Mouse (Mus musculus) Muller cell, postnatal 12 days (primary cell): ENCODE data around the gene Nol11.
"Not testable (repeated sequence)": the region's sequence is repeated elsewhere in the genome, so short reads cannot be mapped to it uniquely, and the experiment has no call there.

Experiments
- DNase-seq: peaks from one replicate; pipeline ENCODE4 v3.0.0-alpha.2; 2015; ENCODE audit errors: inconsistent ontology term

Gene Nol11

DNA sequence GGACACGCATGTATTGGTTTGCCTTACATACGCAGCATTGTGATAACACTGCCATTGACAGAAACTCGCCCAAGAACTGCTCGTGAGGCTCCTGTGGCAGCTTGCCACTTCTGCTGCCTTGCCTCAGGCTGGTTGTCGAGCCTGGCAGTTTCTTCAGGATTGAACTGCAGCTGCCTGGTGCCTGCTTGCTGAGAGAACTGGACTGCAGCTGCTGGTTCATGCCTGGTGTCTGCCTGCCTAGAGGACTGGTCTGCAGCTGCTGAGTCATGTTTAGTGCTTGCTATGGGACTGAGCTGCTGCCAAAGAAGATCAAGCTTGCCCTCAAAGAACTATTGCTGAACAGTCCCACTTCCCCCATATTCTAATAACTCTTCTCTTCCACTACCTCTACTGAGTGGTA, 33.9 kb downstream of the Nol11 start:
- DNase-seq, result no peak

- DNase-seq, result no peak
Observed at GRCm38 (mm10) chr11:107154431-107154830, 34.8 kb downstream of the Nol11 start.

DNA sequence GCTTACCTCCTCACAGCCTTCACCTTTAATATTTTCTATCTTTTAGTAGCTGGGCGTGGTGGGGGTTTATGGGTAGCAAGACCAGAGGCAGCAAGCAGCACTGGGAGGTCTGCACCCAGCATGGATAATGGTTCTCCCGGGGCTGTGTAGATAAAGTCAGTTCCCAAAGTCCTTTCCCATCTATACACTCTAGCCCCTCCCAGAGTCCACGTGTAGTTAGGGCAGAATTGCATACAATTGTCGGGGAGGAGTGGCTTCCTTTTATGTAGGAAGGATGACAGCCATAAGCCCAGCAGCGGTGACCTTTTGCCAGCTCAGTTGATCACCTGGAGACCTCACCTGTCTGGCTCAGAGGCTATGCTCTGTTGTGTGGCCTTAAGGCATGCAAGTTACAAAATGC, 35.5 kb downstream of the Nol11 start:
- DNase-seq, result no peak

DNA sequence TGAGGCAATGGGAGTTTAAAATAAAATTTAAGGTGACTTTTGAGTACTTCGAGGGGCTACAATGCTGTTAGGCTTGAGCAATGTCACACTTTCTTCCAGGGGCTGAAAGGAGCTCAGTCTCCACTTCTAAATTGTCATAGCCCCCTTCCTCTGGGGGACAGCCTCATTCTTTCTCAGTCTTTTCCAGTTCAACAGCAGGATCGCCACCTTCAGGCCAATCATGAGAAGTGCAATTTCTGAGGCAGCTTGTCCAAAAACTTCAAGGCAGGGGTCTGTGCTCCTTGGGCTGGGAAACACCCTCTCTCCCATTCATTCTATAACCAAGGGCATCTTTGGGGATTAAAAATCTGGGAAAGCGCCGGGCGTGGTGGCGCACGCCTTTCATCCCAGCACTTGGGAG, 37.4 kb downstream of the Nol11 start:
- no peak for DNase-seq

DNA sequence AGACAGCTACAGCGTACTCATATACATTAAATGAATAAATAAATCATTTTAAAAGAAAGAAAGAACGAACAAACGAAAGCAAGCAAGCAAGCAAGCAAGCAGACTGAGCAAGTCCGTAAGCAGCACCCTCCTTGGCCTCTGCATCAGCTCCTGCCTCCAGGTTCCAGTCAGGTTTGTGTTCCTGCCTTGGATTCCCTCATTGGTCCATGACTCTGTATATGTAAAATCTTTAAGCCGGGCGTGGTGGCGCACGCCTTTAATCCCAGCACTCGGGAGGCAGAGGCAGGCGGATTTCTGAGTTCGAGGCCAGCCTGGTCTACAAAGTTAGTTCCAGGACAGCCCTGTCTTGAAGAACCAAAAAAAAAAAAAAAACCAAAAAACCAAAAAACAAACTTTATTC, 45.2 kb downstream of the Nol11 start:
- not testable (repeated sequence) for DNase-seq

DNA sequence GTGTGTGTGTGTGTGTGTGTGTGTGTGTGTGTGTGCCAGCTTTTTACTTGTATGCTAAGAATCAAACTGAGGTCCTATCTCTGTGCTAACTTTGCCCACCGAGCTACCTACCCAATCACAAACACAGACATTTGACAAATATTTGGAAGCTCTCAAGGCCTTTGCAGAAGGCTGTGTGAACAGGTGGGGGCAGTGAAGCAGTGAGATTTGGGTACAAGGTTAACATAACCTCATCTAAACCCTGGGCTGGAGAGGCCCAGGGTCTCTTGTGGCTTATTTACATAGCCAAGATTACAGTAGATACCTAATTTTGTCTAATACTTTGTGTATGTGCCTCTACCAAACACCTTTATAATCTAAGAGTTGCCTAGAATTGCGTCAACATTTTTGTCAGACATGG, 46.8 kb downstream of the Nol11 start:
- DNase-seq, result no peak

DNA sequence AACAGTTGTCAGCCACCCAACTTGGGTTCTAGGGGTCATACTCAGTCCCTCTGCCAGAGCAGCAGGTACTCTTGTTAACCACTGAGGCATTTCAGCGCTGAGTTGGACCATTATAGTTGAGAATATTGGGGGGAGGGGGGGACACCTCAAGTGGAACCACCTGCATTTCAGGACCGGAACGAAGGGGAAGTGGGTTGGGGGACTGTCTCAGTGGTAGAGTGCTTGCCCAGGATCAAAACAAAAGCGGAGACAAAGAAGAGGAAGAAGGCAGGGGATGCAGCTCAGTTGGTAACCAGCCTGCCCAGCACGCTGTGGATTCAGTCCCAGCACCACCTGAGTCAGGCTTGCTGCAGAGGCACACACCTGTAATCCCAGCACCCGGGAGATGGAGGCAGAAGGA, 48.4 kb downstream of the Nol11 start:
- no peak for DNase-seq

- DNase-seq, result no peak
Observed at GRCm38 (mm10) chr11:107138633-107139032, 50.5 kb downstream of the Nol11 start.

DNA sequence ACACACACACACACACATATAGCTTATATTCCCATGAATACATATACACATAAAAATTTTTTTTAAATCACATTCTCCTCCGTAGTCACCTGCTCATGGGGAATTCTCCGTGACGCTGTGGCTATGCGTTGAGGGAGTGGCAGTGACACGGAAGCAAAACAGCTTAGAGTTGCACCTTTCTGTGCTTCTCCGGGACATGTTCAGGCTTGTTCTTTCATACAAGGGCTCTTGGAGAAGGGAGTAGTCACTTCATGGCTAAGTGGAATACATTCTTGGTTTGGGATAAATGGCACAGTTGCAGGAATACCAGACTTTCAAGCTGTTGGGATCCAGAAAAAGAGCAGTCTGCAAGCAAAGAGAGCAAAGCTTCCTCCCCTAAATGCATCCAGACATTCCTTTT, 51.6 kb downstream of the Nol11 start:
- DNase-seq, result no peak

DNA sequence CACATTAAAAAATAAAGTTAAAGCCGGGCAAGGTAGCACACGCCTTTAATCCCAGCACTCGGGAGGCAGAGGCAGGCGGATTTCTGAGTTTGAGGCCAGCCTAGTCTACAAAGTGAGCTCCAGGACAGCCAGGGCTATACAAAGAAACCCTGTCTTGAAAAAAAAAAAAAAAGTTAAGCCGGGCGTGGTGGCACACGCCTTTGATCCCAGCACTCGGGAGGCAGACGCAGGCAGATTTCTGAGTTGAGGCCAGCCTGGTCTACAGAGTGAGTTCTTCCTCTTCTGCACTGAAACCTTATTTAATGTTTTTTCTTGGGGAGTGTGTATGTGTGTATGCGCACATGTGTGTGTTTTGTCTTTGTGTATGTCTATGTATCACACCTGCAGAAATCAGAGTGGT, 52.7 kb downstream of the Nol11 start:
- not testable (repeated sequence) for DNase-seq

- no peak for DNase-seq
Observed at GRCm38 (mm10) chr11:107135741-107136140, 53.4 kb downstream of the Nol11 start.

DNA sequence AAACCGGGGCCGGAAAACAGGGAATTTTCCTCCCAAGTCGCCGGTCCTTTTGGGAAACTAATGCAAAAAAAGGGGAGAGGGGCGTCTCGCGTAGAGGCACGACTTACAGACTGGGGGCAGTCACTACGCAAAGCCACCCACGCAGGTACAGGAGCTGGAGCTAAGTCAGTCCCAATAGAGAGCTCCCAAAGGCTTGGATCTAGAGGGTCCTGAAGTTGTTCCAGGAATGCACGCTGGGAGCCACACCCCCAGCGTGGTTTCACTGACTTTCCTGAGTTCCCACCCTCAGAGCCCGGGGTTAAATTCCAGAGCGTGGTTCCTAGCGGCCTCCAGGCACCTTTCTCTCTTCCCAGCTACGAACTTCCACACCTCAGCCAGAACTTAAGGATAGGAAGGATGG, 56.8 kb downstream of the Nol11 start:
- DNase-seq, result peak; percentile 50

DNA sequence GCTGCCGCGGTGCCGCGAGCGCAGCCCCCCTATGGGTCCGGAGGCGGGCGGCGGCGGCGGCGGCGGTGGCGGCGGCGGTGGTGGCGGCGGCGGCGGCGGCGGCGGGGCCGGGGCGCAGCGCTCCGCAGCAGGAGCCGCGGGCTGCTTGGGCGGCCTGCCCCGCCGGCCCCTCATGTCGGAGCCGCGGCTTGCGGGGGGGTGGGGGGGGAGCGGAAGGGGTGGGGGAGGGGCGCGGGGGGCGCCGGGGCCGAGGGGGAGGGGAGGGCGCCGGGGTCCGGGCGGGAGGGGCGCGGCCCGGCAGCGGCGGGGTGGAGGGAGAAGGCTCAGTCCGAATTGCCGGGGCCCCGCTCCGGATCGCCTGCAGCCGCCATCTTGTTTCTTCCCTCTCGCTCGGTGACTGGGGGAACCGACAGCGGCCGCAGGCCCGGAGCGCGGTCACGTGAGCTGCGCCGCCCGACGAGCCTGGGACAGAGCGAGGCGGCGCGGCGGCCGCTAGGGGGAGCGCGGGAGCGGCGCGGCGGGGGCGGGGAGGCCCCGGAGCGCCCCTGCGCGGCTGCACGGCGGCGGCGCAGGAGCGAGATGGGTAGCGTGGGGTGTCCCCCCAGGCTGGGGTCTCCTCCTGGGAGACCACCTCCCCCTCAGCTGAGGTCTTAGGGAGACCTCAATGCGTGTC, 57.3 kb downstream of the Nol11 start, which contains the start of gene Bptf:
Gene Bptf, minus strand, starts transcription at position 379 of the 673 bp plus-strand sequence.
- peak; percentile 92 for DNase-seq

GRCm38 (mm10) chr11:107130879-107131748, 58.1 kb downstream of the Nol11 start:
- peak; percentile 72 for DNase-seq

- no peak for DNase-seq
Observed at GRCm38 (mm10) chr11:107130221-107130788, 58.9 kb downstream of the Nol11 start.

- DNase-seq, result no peak
Observed at GRCm38 (mm10) chr11:107129641-107130040, 59.5 kb downstream of the Nol11 start.

DNA sequence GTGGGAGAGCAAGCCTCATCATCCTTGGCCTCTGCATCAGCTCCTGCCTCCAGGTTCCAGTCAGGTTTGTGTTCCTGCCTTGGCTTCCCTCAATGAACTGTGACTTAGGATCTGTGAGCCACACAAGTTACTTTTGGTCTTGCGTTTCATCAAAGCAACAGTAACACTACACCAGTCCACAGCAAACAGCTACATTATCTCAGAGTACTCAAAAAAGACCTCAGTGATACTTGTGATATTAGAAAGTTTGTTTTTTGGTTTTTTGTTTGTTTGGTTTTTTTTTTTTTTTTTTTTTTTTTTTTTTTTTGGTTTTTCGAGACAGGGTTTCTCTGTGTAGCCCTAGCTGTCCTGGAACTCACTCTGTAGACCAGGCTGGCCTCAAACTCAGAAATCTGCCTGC, 62.5 kb downstream of the Nol11 start:
- DNase-seq, result not testable (repeated sequence)

GRCm38 (mm10) chr11:107125011-107125410, 64.2 kb downstream of the Nol11 start:
- DNase-seq, result no peak

- DNase-seq, result peak; percentile 65
Observed at GRCm38 (mm10) chr11:107124327-107124731, 64.9 kb downstream of the Nol11 start.

GRCm38 (mm10) chr11:107117789-107118188, 71.4 kb downstream of the Nol11 start:
- no peak for DNase-seq
